Mouse (Mus musculus) right cerebral cortex, postnatal 36 days (tissue): Measurements from ENCODE around the gene Dnajc4.

Experiments
- DNase-seq, 2 experiments: peaks; one replicate each; pipeline ENCODE4 v3.0.0; 2022; ENCODE audit warnings: low spot score in 2 of 2, mixed read lengths in 1 of 2

Dnajc4 gene

GRCm38 (mm10) chr19:6948186-6948585, 44.2 kb downstream of the Dnajc4 start:
- no peak for DNase-seq

DNA sequence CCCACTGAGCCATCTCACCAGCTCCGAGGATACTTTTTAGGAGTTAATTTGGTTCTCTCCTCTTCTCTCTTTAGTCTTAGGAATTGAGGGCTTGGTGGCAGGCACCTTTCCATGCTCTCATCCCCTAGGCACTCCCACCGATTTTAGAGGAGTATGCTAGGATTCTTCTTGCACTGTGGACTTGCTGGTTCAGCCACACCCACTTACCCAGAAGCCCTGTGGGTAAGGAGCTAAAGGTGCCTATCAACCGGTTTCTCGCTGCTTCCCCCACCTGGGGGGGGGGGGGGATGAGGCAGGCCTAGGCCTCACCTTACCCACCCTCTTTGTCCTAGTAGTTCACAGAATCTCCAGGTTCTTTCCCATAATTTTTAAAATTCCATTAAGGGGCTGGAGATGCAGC, 44.6 kb downstream of the Dnajc4 start:
- DNase-seq: no peak

GRCm38 (mm10) chr19:6943709-6944108, 48.7 kb downstream of the Dnajc4 start:
- no peak for DNase-seq

DNA sequence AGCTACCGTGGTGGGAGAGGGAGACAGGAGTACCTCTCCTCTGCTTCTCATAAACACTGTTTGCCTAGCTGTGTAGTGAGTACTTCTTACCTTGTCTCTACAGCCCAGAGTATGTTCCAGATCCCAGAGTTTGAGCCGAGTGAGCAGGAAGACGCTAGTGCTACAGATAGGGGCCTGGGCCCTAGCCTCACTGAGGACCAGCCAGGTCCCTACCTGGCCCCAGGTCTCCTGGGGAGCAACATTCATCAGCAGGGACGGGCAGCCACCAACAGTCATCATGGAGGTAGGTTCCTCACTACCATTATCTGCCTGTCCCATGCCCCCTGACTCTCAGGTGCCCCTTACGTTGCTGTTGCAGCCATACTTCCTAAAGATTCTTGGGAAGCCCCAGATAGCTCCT, 49.6 kb downstream of the Dnajc4 start:
- no peak for DNase-seq

GRCm38 (mm10) chr19:6942249-6942691, 50.1 kb downstream of the Dnajc4 start, which contains the start of gene Gpr137:
Gpr137 (minus strand) TSS chr19:6942480.
- DNase-seq: peak; percentile 93

GRCm38 (mm10) chr19:6941372-6942248, 50.8 kb downstream of the Dnajc4 start, which contains the start of gene Bad:
Bad (plus strand) TSS chr19:6941861.
- peak; percentile 85 to 87 for DNase-seq

GRCm38 (mm10) chr19:6940396-6941351, 51.7 kb downstream of the Dnajc4 start:
- DNase-seq: no peak

- no peak for DNase-seq
These were observed 53.0 kb downstream of the Dnajc4 start for GRCm38 (mm10) chr19:6939106-6940002.
